Mouse (Mus musculus) cerebellum, adult 9-10 months (tissue): ENCODE data around the gene Nfasc.
A peak's percentile ranks its signal among the peaks of the same experiment; 100 is the strongest.

ENCODE experiments used
- DNase-seq: peaks from one replicate; pipeline ENCODE4 v3.0.0; 2022

Nfasc gene

GRCm38 (mm10) chr1:132727548-132727947 lies 14.0 kb downstream of the Nfasc start:
- DNase-seq = peak; percentile 64

GRCm38 (mm10) chr1:132722362-132722761 lies 19.2 kb downstream of the Nfasc start:
- peak; percentile 55 for DNase-seq

GRCm38 (mm10) chr1:132721266-132721665 lies 20.3 kb downstream of the Nfasc start:
- DNase-seq = no peak

GRCm38 (mm10) chr1:132718225-132718624 lies 23.4 kb downstream of the Nfasc start:
- no peak for DNase-seq

- no peak for DNase-seq
Measured at GRCm38 (mm10) chr1:132715044-132715443, 26.6 kb downstream of the Nfasc start.

- DNase-seq = peak; percentile 35
Measured at GRCm38 (mm10) chr1:132709419-132709818, 32.2 kb downstream of the Nfasc start.

GRCm38 (mm10) chr1:132707301-132707700 lies 34.3 kb downstream of the Nfasc start:
- DNase-seq = no peak

- no peak for DNase-seq
Measured at GRCm38 (mm10) chr1:132703467-132703866, 38.1 kb downstream of the Nfasc start.

GRCm38 (mm10) chr1:132696926-132697325 lies 44.7 kb downstream of the Nfasc start:
- DNase-seq = no peak

- no peak for DNase-seq
Measured at GRCm38 (mm10) chr1:132696232-132696631, 45.4 kb downstream of the Nfasc start.

GRCm38 (mm10) chr1:132694007-132694406 lies 47.6 kb downstream of the Nfasc start:
- peak; percentile 48 for DNase-seq

- DNase-seq = no peak
Measured at GRCm38 (mm10) chr1:132689181-132689580, 52.4 kb downstream of the Nfasc start.

GRCm38 (mm10) chr1:132678935-132679334 lies 62.7 kb downstream of the Nfasc start:
- no peak for DNase-seq

- DNase-seq = peak; percentile 46
Measured at GRCm38 (mm10) chr1:132678076-132678475, 63.5 kb downstream of the Nfasc start.

GRCm38 (mm10) chr1:132672704-132673103 lies 68.9 kb downstream of the Nfasc start:
- no peak for DNase-seq

GRCm38 (mm10) chr1:132669200-132669599 lies 72.4 kb downstream of the Nfasc start:
- DNase-seq = no peak

GRCm38 (mm10) chr1:132660354-132660753 lies 81.2 kb downstream of the Nfasc start:
- no peak for DNase-seq

- DNase-seq = no peak
Measured at GRCm38 (mm10) chr1:132659604-132660003, 82.0 kb downstream of the Nfasc start.

- peak; percentile 76 for DNase-seq
Measured at GRCm38 (mm10) chr1:132655611-132656010, 86.0 kb downstream of the Nfasc start.

- no peak for DNase-seq
Measured at GRCm38 (mm10) chr1:132654769-132655168, 86.8 kb downstream of the Nfasc start.

- no peak for DNase-seq
Measured at GRCm38 (mm10) chr1:132653841-132654457, 87.6 kb downstream of the Nfasc start.

- DNase-seq = no peak
Measured at GRCm38 (mm10) chr1:132653161-132653560, 88.4 kb downstream of the Nfasc start.

GRCm38 (mm10) chr1:132650680-132651079 lies 90.9 kb downstream of the Nfasc start:
- DNase-seq = no peak

- DNase-seq = no peak
Measured at GRCm38 (mm10) chr1:132647958-132648357, 93.6 kb downstream of the Nfasc start.
